Mouse (Mus musculus) natural killer cell, adult 2 months (primary cell): ENCODE measurements around the gene Tnik.
A peak's percentile ranks its signal among the peaks of the same experiment; 100 is the strongest.

Experiments used
- DNase-seq, 2 experiments: peaks; one replicate each; pipeline ENCODE4 v3.0.0; 2022; ENCODE audit warnings: low spot score in 2 of 2

Tnik gene

DNA sequence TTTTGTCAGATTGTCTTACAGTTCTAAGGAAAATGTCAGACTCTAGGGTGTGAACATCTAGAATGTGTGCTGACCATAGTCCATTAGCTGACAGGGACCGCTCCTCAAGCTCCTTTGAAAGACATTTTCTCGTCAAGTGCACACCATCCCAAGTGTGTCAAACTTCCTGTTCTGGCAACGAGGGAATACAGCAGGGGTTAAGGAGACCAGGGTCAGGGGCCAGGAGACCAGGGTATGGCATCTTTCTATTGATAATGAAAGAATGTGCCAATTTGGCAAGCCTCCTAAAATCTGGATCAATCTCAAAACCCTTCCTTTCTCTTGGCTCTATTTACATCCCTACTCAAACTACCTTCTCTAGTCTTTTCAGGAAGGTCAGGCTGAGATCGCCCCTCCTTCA lies 443.7 kb downstream of the Tnik start:
- DNase-seq, result no peak

DNA sequence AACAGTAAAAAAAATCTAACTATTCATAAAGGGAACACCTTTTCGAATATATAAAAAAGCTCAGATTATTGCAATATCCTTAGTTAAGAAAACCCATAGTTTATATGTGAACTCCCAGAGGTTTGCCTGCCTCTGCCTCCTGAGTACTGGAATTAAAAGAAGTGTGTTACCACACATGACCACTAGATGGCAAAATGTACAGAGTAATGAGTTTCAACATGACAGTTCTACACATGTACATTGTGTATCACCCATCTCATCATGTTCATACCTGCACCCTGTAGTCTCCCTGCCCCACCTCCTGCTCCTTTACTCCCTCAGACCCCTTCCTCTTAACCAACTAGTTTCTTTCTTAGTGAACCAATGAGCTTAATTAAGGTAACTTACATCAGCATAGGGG lies 446.7 kb downstream of the Tnik start:
- DNase-seq, result peak; percentile 7 to 14

DNA sequence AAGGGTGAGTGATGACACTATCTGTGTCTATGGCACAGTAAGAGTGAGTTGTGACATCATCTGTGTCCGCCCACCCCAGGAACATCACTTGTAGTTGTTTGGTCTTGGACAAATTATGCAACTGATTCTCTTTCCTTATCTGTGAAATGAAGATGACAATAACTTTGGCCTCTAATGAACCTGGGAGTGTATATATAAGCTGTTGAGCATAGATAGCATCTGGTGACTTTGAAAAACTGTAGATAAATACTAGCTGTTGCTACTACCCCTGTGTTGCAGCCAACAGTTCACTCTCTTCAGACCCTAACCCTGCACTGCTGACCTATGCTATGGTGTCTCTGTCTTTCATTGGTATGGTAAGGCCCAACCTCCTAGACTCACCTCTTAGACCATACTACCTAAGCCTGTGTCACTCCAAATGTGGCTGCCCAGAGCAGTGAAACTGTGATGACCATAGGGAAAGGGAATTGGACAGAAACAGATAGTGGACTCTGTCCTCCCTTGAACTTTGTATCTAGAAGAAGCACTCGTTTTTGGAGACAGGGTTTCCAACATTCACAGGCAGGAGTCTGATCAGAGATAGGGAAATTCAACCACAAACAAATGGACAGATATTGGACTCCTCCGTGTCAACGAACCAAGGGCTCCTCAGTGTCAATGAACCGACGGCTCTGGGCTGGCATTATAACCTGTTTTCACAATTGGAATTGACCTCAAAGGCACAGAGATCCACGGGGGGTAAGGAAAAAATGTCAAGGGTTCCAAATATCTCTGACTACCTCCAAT lies 451.1 kb downstream of the Tnik start:
- no peak for DNase-seq

DNA sequence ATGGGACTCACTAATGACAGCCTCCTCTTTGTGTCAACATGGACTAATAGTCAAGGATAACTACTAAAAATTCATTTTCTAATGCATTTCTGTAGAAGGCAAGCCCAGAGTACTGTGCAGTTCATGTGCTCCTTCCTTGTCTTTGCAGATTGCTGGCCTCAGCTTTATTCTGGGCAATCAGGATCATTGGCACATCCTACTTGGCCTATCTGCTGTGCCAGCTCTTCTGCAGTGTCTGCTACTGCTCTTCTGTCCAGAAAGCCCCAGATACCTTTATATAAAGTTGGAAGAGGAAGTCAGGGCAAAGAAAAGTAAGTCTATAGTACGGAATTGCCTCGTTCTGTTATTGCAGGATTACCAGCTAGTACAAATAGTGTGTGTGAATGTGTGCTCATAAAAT lies 455.5 kb downstream of the Tnik start:
- DNase-seq, result no peak

DNA sequence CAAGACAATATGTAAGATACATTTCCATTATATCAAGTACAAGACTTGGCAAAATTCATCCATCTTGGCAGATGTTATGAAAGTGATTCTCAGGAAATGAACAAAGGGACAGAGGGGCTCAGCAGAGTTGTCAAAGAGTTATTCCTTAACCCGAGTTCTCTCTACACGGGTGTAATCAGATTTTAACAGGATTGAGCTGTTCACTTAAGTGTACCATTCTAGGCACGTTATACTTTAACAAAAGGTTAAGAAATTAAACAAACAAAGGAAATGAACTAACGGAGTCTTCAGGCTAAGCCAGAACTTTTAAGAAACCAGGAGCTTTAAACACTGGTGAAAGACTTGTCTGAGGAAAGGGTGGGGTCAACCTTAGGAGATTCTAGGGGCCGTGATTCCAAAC lies 458.2 kb downstream of the Tnik start:
- DNase-seq, result no peak

DNA sequence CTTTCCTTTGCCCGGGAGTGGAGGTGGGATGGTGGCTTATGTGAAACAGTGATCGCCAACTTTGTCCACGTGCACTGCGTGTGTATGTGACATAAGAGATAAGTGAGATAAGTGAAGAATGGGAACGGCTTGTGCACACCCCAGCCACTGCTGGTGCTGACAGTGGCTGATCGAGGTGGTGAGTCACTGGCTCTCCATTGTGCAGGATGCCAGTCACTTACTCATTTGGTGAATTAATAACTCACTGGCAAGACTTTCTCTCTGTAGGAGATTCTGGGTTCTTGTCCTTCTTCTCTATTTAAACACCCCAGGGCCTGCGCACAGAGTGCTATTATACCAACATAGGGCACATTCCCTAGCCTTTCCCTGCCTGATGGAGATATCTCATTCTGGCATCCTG lies 458.8 kb downstream of the Tnik start:
- no peak for DNase-seq

DNA sequence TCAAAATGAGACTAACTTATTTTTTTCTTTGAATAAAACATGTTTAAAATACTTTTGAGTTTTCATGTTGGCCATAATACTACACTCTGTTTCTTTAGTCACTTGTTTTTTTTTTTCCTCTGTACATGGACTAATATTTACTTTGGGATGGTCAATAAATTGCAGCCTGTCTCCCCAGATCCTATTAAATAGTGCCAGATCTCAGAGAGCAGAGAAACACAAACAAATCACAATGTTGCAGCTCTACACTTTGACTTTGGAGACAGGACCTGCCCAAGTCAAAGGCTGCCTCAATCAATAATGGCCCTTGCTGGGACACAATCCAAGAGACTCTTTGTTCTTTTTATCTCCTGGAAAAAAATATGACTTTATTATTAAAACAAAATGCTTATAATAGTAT lies 459.5 kb downstream of the Tnik start:
- no peak for DNase-seq

DNA sequence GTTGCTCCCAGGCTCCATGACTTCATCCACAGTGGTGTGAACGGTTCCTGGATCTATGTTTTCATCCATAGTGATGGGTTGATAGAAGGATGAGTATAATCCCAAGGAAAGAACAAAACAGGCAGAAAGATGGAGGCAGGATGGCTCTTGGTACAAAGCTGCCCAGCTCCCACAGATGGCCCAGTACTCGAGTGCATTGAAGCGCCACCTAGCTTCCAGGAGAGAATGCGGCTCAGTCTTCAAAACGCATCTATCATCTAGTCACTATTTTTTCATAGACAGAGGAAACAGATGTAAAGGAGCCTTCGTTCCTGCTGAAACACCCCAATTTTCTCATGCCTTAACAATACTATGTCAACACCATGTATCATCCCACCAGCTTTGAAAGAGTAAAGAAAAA lies 460.5 kb downstream of the Tnik start:
- DNase-seq, result no peak

DNA sequence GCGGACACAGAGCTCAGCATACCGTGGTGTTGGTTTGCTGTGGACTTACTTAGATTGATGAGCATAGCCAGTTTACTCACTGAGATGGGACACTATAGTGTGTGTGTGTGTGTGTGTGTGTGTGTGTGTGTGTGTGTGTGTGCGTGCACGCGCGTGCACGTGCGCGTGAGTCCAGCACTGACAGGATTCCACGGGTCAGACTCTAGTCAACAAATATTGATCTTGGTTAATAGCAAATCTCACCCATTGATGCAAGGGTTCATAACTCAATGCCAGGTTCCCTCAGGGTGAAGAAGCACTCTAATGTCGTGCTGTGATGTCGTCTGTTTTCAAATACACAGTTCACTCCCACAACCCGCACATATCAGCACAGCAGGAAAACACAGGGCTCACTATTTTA lies 462.2 kb downstream of the Tnik start:
- no peak for DNase-seq
